Mouse (Mus musculus) layer of hippocampus, adult 18-20 months (tissue): ENCODE data around the gene Hyal1. TPM values are rescaled to one million over a fixed set of nuclear protein-coding genes. Genes with fewer than 3 reads are reported as not detected.

Source experiments
- DNase-seq, 2 experiments: peaks; one replicate each; pipeline ENCODE4 v3.0.0; 2022; ENCODE audit warnings: low spot score in 2 of 2
- total RNA-seq, 2 experiments: library from RNA; stranded (reverse); gene quantifications; 2 replicates each; pipeline ENCODE4 v1.2.3; 2021

Hyal1 gene
- total RNA-seq, 2 experiments from 2014 or later = 5.1 to 7.3 TPM

GRCm38 (mm10) chr9:107615035-107615434 lies 38.3 kb downstream of the Hyal1 start:
- no peak for DNase-seq

- DNase-seq = no peak
Observed at GRCm38 (mm10) chr9:107617461-107617860, 40.7 kb downstream of the Hyal1 start.

- no peak for DNase-seq
Observed at GRCm38 (mm10) chr9:107618098-107618497, 41.4 kb downstream of the Hyal1 start.

GRCm38 (mm10) chr9:107618778-107619545 lies 42.2 kb downstream of the Hyal1 start:
- DNase-seq = no peak

- no peak for DNase-seq
Observed at GRCm38 (mm10) chr9:107619546-107619879, 42.8 kb downstream of the Hyal1 start.

GRCm38 (mm10) chr9:107620954-107621353 lies 44.2 kb downstream of the Hyal1 start:
- DNase-seq = no peak

GRCm38 (mm10) chr9:107624539-107624938 lies 47.8 kb downstream of the Hyal1 start:
- no peak for DNase-seq

GRCm38 (mm10) chr9:107624951-107625350 lies 48.2 kb downstream of the Hyal1 start:
- no peak for DNase-seq

- DNase-seq = no peak
Observed at GRCm38 (mm10) chr9:107625351-107626128, 48.8 kb downstream of the Hyal1 start.

GRCm38 (mm10) chr9:107626158-107626843 lies 49.6 kb downstream of the Hyal1 start:
- no peak for DNase-seq

GRCm38 (mm10) chr9:107626844-107627277 lies 50.1 kb downstream of the Hyal1 start:
- peak; percentile 61 to 83 for DNase-seq

GRCm38 (mm10) chr9:107627387-107628255 lies 50.9 kb downstream of the Hyal1 start:
- DNase-seq = no peak

- no peak for DNase-seq
Observed at GRCm38 (mm10) chr9:107628721-107629410, 52.1 kb downstream of the Hyal1 start.

- DNase-seq = no peak
Observed at GRCm38 (mm10) chr9:107629411-107629730, 52.6 kb downstream of the Hyal1 start.

- DNase-seq = no peak
Observed at GRCm38 (mm10) chr9:107629901-107630425, 53.2 kb downstream of the Hyal1 start.

- peak in 1 of 2 experiments; percentile 51 for DNase-seq
Observed at GRCm38 (mm10) chr9:107630576-107630975, 53.8 kb downstream of the Hyal1 start.
